Mouse (Mus musculus): ENCODE data around the gene Higd1b.

Gene Higd1b

DNA sequence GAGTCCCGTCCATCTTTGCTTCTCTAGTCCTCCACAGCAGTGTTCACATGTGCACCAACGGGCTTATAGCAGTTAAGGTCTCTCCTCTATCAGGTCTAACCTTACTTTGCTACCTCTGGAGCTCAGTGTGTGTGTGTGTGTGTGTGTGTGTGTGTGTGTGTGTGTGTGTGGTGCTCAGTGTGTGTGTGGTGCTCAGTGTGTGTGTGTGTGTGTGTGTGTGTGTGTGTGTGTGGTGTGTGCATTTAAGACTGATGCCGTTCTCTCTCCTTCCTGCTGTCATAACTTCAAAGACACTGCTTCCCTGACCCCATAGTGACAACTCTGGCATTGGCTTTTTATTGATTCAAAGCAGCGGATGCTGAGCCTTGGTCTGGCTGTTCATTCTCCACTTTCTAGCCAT, at the start of gene Higd1b:
Higd1b (plus strand) TSS at position 301 of the 400 bp plus-strand sequence.
- no peak for DNase-seq (ENCODE audit: low spot score in 2 of 2)

DNA sequence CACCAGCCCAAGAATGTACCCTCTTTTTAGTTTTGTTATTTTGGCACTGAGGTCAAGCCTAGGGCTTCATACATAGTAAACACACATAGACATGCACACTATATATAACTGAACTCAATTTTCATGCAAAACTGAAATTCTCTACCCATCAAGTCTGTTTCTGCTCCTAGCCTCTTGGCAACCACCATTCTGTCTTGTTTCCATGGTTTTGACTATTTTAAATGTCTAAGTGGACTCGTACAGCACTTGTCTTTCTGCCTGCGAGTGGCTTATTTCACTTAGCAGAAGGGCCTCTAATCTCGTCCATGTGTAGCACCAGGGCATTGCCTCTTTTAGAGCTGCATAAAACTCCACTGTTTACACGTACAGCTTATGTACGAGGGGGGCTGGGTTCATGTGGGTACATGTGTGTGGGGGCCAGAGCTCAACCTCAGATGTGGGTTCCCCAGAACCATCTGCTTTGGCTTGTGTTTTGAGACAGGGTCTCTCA, 47.9 kb upstream of the Higd1b start:
- DNase-seq (ENCODE audit: low spot score in 2 of 2) = no peak

- DNase-seq (ENCODE audit: low spot score in 2 of 2) = no peak
These were observed 43.8 kb upstream of the Higd1b start for GRCm38 (mm10) chr11:102791682-102792445.

DNA sequence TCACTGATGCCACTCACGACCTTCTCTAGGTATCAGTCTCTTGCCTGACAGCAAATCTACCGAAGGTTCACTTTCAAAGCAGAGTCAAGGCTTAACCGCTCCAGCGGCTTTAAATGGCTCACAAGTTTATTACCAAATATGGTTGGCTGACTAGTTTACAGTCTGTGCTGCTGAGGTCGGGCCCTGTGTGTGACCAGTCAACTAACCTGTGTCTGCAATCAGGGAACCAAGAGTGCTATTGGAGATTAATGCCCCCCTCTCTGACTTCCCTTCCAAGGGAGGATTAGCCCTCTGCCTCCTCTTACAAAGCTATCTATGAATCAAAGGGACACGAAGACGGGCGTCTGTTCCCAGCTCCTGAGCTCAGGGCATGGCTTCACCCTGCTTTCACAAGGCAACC, 41.5 kb upstream of the Higd1b start:
- no peak for DNase-seq (ENCODE audit: low spot score in 2 of 2)

DNA sequence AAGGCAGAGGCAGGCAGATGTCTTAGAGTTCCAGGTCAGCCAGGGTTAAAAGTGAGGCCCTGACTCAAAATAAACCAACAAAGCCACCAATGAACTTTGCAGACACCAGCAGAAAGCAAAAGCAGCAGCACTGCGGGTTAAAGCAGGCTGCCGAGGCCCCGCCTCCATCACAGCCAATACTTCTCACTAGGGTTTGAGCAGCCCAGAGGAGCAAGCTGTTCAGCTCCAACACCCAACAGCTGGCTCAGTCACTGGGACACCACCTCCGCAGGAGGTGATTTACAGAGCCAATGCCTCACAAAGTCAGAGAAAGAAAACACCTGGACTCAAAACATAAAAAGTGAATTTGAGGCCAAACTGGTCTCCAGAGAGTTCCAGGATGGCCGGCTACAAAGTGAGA, 32.2 kb upstream of the Higd1b start:
- DNase-seq (ENCODE audit: low spot score in 2 of 2) = no peak

DNA sequence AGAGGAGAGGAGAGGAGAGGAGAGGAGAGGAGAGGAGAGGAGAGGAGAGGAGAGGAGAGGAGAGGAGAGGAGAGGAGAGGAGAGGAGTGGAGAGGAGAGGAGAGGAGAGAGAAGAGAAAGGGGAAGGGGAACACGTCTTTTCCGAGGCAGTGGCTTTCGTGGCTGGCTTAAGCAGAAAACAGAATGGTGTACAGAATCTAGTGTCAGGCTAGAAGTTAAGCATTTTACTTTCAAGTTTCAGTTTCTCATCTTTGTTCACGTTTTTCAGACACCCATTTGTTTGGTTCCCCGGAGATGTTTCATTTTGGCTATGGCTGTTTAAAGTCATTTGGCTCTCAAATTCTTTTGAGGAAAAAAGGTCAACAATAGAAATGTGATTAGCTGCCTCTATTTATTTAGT, 27.4 kb upstream of the Higd1b start:
- DNase-seq (ENCODE audit: low spot score in 2 of 2) = no peak

- peak in 1 of 2 experiments; percentile 56 for DNase-seq (ENCODE audit: low spot score in 2 of 2)
These were observed 24.7 kb upstream of the Higd1b start for GRCm38 (mm10) chr11:102810721-102811485.

DNA sequence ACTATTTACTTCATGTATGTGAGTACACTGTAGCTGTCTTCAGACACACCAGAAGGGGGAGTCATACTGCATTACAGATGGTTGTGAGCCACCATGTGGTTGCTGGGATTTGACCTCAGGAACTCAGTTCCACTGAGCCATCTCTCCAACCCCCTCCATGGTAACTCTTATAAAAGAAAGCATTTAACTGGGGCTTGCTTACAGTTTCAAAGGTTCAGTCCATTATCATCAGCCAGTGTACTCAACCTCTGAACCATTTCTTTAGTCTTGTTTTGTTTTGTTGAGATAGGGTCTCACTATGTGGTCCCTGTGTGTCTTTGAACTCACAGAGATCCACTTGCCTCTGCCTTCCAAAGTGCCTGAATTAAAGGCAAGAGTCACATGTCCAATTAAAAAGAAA, 20.8 kb upstream of the Higd1b start:
- no peak for DNase-seq (ENCODE audit: low spot score in 2 of 2)

DNA sequence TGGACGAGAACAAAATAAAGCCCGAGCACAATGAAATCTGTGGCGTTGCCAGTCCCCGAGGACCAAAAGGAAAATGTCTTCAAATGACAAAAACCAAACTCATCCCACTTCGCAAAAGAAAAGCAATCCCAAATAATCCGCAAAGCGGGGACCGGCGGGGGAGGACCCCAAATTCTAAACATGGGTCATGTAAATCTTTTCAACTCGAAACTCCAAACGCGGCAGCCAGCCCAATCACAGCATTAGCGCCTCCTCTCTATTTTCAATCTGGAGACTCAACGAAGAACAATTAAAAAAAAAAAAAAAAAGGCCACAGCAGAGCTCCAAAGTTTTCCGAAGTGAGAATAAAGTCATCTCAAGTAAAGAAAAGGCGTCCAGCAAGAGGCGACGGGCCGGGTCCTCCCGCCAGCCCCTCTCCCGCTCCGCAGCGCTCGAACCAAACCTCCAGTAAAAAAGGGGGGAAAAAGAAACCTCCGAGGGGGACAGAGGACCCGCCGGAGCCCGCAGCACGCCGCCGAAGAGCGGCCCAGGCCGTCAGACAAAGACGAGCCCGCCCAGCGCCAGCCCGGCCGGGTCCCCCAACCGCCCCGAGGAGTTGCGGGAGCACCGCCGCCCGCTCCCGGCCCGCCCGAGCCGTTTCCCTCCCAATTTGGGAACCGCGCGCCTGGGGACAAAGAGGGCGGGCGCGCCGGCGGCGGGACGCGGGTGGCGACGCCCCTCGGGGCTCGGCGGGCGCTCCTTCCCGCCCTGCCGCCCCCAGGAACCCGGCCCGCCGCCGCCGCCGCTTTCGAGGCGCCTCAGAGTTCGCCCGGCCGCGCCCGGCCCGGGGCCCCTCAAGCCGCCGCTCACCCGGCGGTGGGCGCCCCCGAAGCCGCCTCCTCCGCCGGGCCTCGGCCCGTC, 17.3 kb upstream of the Higd1b start:
- DNase-seq (ENCODE audit: low spot score in 2 of 2) = no peak

DNA sequence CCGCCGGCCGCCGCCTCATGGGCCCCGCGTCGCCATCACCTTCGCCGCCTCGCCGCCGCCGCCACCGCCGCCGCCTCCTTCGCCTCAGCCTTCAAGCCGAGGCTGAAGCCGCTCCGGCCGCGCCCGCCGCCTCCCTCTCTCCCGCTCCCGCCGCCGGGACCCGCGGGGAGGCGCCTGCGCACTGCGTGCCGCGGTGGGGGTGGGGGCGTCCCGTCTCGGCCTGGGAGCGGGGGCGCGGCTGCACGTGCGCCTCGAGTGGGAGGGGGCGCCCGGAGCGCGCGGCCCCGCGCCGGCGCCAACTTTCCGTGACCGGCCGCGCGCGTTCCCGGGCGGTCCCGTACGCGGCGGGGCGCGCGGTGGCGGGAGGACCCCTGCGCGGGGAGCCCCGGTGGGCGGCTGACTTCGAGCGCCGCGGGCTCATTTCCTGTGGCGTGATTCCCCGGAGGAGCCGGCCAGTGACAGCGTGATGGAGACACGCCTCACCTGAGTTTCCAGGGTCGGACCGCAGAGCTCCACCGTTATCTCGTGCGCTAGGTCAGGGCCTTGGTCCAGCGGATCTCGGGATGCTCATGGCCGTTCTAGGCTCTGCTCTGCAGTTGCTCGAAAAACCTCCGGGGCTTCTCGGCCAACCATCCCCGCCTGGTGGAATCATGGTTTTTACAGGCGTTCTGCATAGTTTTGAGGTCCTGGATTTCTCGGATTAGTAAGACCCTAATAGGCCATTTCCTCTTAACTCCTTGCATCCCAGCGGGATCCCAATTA, 16.4 kb upstream of the Higd1b start, which contains the start of gene Gjc1:
Gjc1 (minus strand) TSS at position 680 of the 762 bp plus-strand sequence.
- DNase-seq (ENCODE audit: low spot score in 2 of 2) = peak; percentile 20 to 22

DNA sequence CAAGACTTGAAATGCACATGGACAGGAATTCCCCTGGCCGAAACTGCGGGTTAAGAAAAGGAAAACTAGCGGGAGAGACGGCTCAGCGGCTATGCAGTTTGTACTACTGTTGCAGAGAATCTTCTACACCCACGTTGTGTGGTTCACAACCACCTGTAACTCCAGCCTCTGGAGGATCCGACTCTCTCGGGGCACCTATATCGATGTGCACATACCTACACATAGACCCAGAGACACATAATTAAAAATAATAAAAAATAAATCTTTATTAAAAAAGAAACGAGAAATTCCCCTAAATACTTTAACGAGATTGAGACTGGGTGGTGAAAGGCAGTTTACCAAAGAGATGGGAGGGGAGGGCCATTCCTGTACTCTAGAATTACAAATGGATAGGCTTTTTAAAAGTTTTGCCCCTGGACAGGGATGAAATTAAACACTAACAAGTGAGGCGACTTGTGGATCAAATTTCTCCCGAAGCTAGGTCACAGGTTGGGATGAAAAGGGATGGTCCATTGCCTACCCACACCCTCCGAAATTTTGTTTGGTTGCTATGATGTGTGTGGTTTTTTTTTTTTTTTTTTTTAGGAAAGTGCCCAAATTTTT, 15.8 kb upstream of the Higd1b start:
- peak in 1 of 2 experiments; percentile 19 for DNase-seq (ENCODE audit: low spot score in 2 of 2)

DNA sequence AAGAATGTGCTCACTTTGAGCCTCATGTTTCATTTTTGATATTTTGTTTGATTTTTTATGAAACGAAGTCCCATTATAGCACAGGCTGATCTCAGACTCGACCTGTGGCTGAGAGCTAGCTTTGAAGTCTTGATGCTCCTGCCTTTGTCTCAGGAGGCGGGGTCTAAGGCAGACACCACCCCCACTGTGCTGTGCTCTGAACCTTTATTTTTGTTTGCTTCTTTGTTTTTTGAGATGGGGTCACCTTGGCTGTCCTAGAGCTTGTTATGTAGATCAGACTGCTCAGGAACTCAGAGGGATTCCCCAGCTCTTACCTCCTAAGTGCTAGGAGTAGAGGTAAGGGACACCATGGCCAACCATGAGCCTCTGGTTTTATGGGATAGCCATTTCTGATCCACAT, 15.2 kb upstream of the Higd1b start:
- no peak for DNase-seq (ENCODE audit: low spot score in 2 of 2)

- no peak for DNase-seq (ENCODE audit: low spot score in 2 of 2)
These were observed 14.4 kb upstream of the Higd1b start for GRCm38 (mm10) chr11:102821231-102821630.

DNA sequence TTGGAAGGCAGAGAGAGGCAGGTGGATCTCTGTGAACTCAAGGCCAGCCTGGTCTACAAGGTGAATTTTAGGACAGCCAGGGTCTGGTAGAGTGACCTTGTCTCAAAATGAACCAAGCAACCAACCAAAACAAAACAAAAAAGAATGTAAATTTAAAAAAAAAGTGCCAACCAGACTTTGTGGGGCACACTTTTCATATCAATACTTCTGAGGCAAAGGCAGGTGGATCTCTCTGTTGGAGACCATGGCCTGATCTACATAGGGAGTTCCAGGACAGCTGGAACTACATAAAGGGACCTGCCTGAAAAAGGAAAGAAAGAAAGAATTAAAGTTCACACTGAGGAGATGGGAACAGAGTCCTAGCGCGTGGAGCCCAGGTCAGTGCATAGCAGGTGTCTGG, 9.2 kb upstream of the Higd1b start:
- DNase-seq (ENCODE audit: low spot score in 2 of 2) = no peak

- no peak for DNase-seq (ENCODE audit: low spot score in 2 of 2)
These were observed 8.6 kb upstream of the Higd1b start for GRCm38 (mm10) chr11:102827097-102827496.

- no peak for DNase-seq (ENCODE audit: low spot score in 2 of 2)
These were observed 5.4 kb upstream of the Higd1b start for GRCm38 (mm10) chr11:102830276-102830675.

DNA sequence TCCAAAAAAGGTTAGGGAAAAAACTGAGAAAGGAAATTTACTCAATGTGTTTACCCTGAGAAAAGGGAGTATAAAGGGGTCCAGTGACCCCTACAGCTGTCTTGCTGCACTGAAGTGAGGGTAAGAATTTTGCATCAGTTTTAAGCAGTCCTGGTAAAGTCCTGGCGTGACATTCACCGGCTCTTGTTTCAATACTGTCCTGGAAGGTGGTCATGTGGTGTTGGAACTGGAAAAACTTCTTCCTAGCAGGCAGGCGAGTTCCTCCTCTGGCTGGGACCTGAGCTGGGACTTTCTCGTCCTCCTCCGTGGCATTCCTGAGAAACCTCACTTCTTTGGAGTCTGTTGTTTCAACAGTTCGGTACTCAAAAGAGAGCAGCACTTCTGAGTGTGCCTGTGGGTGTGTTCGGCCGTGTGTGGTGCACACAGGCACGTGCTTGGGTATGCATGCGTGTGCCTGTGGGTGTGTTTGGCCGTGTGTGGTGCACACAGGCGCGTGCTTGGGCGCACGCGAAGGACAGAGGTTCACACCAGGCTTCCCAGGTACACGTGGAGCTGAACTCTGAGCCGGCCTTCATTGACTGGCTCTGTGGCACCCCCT, 2.9 kb upstream of the Higd1b start:
- DNase-seq (ENCODE audit: low spot score in 2 of 2) = no peak

DNA sequence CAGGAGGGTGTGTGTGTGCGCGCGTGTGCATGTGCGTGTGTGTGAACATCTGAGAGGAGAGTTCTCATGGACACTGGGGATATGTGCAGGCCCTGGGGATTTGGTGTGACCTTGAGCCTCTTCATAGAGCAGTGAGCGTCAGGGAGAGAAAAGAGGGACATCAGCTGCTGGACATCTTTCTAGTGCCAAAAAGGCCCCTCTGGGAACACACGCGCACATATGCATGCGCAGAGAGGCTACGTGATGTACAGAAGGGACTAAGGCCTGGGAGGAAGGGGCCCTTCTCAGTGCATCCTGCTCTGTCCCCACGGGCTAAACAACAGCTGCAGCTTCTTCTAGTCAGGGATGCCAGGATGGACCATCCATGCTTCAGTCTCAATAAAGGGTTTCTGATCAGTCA, 1.4 kb upstream of the Higd1b start:
- DNase-seq (ENCODE audit: low spot score in 2 of 2) = no peak

DNA sequence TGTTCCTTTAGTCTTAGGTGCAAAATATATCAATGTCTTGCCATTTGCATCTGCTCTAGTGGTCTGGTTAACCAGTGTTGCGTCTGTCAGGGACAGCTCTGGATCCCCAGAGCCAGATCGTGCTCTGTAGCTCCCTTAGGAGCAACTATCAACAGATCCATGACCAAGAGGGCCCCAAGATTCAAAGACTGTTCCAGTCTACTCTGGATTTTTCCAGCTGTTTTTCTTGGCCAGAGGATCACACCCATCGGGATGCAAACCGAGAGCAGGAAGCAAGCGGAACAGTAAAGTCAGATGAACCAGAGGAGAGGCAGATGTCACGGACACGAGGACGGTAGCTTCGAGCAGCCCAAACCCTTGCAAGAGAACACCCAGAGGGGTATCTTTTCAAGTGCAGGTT, 497 bp downstream of the Higd1b start:
- no peak for DNase-seq (ENCODE audit: low spot score in 2 of 2)

DNA sequence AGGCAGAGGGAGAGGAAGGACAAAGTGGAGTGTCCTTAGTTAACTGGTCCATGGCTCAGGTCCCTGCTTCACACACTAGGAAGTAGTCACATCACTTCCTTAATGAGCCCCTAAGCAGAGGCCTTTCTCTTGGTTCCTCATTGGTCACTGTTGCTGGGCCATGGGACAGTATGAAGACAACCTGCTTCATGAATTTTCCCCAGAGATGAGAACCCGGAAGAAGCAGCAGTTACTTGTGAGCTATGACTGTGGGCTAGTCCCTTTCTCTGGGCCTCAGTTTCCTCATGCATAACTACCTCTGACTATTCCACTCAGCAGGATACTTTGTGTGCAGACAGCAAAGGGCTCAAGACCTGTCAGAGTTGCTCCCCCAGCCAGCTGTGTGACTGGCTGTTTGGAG, 1.7 kb downstream of the Higd1b start:
- no peak for DNase-seq (ENCODE audit: low spot score in 2 of 2)
